37 mouse cellular contexts compared by ENCODE assay signal in the genomic region with DNA sequence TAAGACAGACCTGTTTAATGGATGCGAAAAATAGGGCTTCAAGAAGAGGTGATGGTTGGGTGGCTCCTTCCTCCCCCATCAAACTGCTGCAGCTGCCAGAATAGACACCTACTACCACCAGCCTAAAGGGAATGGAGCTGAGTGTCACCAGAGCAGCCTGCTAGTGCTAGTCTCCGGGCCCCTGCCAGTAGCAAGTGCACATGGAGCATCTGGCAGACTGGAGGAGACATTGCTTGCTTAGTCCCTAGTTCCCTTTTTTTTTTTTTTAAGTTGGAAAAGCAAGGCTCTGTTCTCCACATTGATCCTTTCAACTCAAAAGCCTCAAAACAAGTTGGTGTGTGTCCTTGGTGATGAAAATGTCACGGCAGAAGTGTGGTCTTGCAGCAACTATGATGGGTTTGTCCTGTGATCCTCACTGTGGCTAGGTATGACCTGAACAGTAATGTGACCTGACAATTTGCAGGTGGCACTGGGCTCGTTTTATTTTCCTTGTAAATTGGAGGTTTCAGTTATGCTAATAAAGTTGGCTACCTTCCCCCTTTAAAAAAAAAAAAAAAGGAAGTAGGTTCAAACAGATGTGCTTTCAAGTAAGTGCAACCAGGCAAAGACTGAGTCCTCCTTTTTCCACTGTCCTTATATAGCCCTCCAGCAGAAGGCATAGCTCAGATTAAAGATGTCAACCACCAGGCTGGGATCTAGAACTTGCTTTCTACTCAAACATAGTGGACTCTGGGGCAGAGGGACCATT. TPM values are rescaled to one million over a fixed set of nuclear protein-coding genes. Genes with fewer than 3 reads are reported as not detected.
"Had no signal": no experiment of that assay in that cellular context is flagged by ENCODE, and none has a peak within 500 bp of the region (broad histone marks: within the 10 kb centered on the region; RNA-seq: fewer than 3 reads in every experiment).

No protein-coding gene starts in this region.

RNA-seq across cellular contexts. Expression of gene Gm20767, which starts 9.8 kb away (rescaled TPM):
- total RNA-seq: gastrocnemius, adult 18-20 months; gastrocnemius, adult 8-10 months; gastrocnemius, postnatal 14 days; gastrocnemius, postnatal 36 days; heart, adult 18-20 months; heart, adult 8-10 months; heart, postnatal 10 days; heart, postnatal 25 days; heart, postnatal 4 days; hindbrain, postnatal 0 days; layer of hippocampus, adult 18-20 months; layer of hippocampus, adult 8-10 months; layer of hippocampus, postnatal 14 days; layer of hippocampus, postnatal 36 days; left cerebral cortex, adult 18-20 months; left cerebral cortex, adult 8-10 months; left cerebral cortex, postnatal 10 days; left cerebral cortex, postnatal 25 days; left cerebral cortex, postnatal 4 days; liver, adult 2 months had no signal
- polyA plus RNA-seq: gonadal fat pad, adult 2 months; heart, embryonic 10.5 days; heart, embryonic 12.5 days; heart, embryonic 14.5 days; heart, embryonic 16.5 days; hindbrain, embryonic 11.5 days; hindbrain, embryonic 13.5 days; hindbrain, embryonic 15.5 days; hindbrain, postnatal 0 days; intestine, embryonic 14.5 days; intestine, embryonic 16.5 days; kidney, adult 2 months; kidney, embryonic 15.5 days; kidney, postnatal 0 days; large intestine, adult 2 months; limb, embryonic 11.5 days; limb, embryonic 13.5 days; limb, embryonic 15.5 days; liver, adult 2 months had no signal

RNA-seq across cellular contexts. Expression of gene Gm21818, which starts 22.4 kb away (rescaled TPM):
- total RNA-seq: gastrocnemius, adult 18-20 months; gastrocnemius, adult 8-10 months; gastrocnemius, postnatal 14 days; gastrocnemius, postnatal 36 days; heart, adult 18-20 months; heart, adult 8-10 months; heart, postnatal 10 days; heart, postnatal 25 days; heart, postnatal 4 days; hindbrain, postnatal 0 days; layer of hippocampus, adult 18-20 months; layer of hippocampus, adult 8-10 months; layer of hippocampus, postnatal 14 days; layer of hippocampus, postnatal 36 days; left cerebral cortex, adult 18-20 months; left cerebral cortex, adult 8-10 months; left cerebral cortex, postnatal 10 days; left cerebral cortex, postnatal 25 days; left cerebral cortex, postnatal 4 days; liver, adult 2 months had no signal
- polyA plus RNA-seq: gonadal fat pad, adult 2 months; heart, embryonic 10.5 days; heart, embryonic 12.5 days; heart, embryonic 14.5 days; heart, embryonic 16.5 days; hindbrain, embryonic 11.5 days; hindbrain, embryonic 13.5 days; hindbrain, embryonic 15.5 days; hindbrain, postnatal 0 days; intestine, embryonic 14.5 days; intestine, embryonic 16.5 days; kidney, adult 2 months; kidney, embryonic 15.5 days; kidney, postnatal 0 days; large intestine, adult 2 months; limb, embryonic 11.5 days; limb, embryonic 13.5 days; limb, embryonic 15.5 days; liver, adult 2 months had no signal
